Mouse (Mus musculus): ENCODE data around the gene Got1.

DNA sequence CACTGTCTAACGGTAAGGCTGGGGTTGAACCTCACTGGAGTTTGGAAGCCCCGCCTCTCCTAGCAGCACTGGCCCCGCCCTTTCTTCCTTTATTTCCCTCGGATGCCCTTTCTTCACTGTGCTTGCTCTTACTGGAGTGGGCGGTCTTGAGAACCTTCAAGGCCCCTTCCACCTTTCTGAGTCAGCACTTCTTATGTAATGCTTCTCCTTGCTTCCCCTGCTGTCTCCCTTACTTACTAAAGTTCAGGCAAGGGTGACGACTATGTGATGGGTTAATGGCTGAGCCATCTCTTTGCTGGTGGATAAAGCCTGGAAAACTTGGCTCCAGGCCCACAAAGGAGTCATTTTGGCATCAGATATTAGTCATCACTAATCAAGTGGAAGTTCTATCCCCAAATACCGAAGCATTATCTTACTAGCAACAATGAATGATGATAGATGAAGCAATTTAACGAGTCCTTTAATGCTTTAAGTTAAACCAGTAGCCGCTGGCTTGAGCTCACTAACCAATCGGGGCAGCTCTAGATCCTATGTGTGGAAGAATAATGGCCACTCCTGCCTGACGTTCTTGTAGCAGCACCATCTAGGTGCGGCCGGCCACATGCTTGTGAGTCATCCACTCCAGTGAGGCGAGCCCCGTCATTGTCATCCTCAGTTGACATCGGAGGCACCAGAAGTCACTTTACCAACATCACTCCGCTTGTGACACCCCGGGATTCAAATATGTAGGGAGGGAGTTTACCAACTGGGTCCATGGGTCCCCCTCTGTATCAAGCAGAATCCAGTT, 26.5 kb upstream of the Got1 start:
- TF ChIP-seq POLR2A (IDR thresholded peaks at IDR 0.05; ENCODE audit: insufficient read length, low read depth), result no peak
- no peak for TF ChIP-seq USF1 (IDR thresholded peaks at IDR 0.05; ENCODE audit: low read depth)
- TF ChIP-seq POLR2AphosphoS2 (IDR thresholded peaks at IDR 0.05; ENCODE audit: insufficient read length, low read depth), result no peak
- no peak for TF ChIP-seq MAX (IDR thresholded peaks at IDR 0.05; ENCODE audit: low read depth)
- no peak for TF ChIP-seq REST (IDR thresholded peaks at IDR 0.05; ENCODE audit: insufficient read depth, insufficient read length)
- no peak for TF ChIP-seq CEBPB (IDR thresholded peaks at IDR 0.05; ENCODE audit: insufficient read depth, poor library complexity, severe bottlenecking)
- TF ChIP-seq TCF3 (IDR thresholded peaks at IDR 0.05; ENCODE audit: insufficient read length, low read depth), result no peak
- no peak for TF ChIP-seq MYOD1 (IDR thresholded peaks at IDR 0.05; ENCODE audit: control insufficient read depth in 1 of 3, insufficient read length in 2 of 3, low read depth in 2 of 3)
- no peak for TF ChIP-seq SRF (IDR thresholded peaks at IDR 0.05; ENCODE audit: control insufficient read depth, insufficient read length, low read depth)
- TF ChIP-seq MYOG (IDR thresholded peaks at IDR 0.05; ENCODE audit: control insufficient read depth in 1 of 3, insufficient read depth in 1 of 3, insufficient read length in 2 of 3, low read depth in 2 of 3), result no peak
- TF ChIP-seq E2F4 (IDR thresholded peaks at IDR 0.05; ENCODE audit: insufficient read depth), result no peak
- no peak for TF ChIP-seq TCF12 (IDR thresholded peaks at IDR 0.05; ENCODE audit: insufficient read depth, poor library complexity, severe bottlenecking)
